Mouse (Mus musculus): ENCODE data around the gene Id1. TPM values are rescaled to one million over a fixed set of nuclear protein-coding genes. Genes with fewer than 3 reads are reported as not detected.

Id1 gene
- total RNA-seq, 2 experiments from 2014 or later, result 6.6 to 7.6 TPM

GRCm38 (mm10) chr2:152718076-152718475, 18.0 kb upstream of the Id1 start:
- ATAC-seq (replicated peaks; ENCODE audit: poor library complexity, severe bottlenecking), result no peak

DNA sequence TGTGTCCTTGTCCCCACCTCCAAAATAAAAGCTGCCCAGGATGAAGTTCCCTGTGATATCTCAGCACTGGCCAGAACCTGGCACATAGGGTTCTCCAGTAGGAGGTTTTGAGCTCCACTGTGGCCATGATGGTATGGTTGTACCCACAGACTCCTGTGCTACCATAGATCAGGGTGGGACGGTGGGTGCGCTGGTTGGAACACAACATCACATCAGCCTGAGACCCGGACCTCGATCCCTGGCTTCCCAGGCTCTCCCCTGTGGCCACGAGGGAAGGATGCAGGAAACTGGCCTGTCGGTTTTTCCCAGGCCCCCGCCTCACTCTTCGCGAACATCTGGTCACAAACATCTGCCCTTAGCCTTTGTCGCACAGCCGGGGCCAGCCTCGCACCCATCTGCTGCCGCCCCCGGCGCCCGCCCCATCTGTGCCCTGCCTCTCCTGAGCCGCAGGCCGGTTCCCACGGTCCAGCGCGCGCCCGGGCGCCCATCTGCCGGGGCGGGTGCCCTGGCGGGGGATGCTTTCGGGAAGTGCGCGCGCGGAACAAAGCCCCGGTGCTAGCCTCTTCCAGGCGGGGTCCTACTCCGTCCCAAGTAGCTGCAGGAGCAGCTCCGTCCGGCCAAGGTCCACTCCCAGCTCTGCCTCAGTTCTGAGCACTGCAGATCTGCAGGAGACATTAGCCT, 12.3 kb upstream of the Id1 start:
- peak; percentile 69 for ATAC-seq (replicated peaks; ENCODE audit: poor library complexity, severe bottlenecking)

GRCm38 (mm10) chr2:152724332-152724723, 11.7 kb upstream of the Id1 start:
- no peak for ATAC-seq (replicated peaks; ENCODE audit: poor library complexity, severe bottlenecking)

GRCm38 (mm10) chr2:152725178-152725750, 10.8 kb upstream of the Id1 start:
- no peak for ATAC-seq (replicated peaks; ENCODE audit: poor library complexity, severe bottlenecking)

GRCm38 (mm10) chr2:152726213-152726612, 9.8 kb upstream of the Id1 start:
- no peak for ATAC-seq (replicated peaks; ENCODE audit: poor library complexity, severe bottlenecking)

DNA sequence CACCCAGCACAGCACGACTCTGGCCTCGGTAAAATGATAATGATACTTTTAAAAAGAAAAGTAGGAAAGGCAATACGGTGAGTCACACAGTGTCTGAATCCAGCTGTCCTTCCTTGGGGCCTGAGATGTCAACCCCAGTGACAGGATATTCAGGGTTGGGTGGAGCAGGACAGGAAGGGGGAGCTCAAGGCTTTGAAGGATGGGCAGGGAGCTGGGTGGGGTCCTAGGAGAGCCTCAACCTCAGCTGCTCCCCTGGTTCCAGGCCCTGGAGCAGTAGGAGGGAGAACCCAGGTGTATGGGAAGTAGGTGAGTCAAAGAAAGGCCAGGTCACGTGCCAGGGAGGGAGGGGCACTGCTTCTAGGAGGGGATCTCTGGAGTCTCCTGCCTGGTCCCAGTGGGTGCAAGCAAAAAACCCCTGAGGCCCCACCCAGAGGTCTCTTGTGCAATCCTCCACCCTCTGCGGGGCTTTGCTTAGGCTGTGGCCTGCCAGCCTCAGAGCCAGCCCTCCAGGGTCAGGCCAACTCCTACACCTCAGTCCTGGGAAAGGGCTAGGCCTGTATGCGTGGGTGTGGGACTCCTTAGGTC, 9.2 kb upstream of the Id1 start:
- ATAC-seq (replicated peaks; ENCODE audit: poor library complexity, severe bottlenecking), result peak; percentile 73

GRCm38 (mm10) chr2:152727795-152728510, 8.1 kb upstream of the Id1 start:
- ATAC-seq (replicated peaks; ENCODE audit: poor library complexity, severe bottlenecking), result no peak

DNA sequence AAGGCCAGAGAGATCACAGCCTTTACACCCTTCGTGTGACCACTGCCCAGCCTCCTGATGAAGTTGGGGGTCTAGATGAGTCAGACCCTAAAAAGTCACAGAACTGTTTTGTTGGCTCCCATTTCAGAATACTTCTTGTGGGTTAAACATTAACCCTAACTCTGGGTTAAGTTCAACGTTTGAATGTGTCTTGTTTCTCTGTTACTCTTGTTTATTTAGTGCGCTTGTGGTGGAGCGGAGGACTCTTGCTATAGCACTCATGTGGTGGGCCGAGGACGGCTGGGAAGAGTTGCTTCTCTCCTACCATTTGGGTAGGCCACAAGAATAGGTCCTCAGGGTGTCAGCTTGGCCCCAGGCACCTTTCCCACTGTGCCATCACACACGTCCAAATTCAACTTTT, 7.5 kb upstream of the Id1 start:
- ATAC-seq (replicated peaks; ENCODE audit: poor library complexity, severe bottlenecking), result no peak

- ATAC-seq (replicated peaks; ENCODE audit: poor library complexity, severe bottlenecking), result no peak
Observed at GRCm38 (mm10) chr2:152729013-152729635, 6.9 kb upstream of the Id1 start.

- ATAC-seq (replicated peaks; ENCODE audit: poor library complexity, severe bottlenecking), result no peak
Observed at GRCm38 (mm10) chr2:152729636-152730020, 6.4 kb upstream of the Id1 start.

DNA sequence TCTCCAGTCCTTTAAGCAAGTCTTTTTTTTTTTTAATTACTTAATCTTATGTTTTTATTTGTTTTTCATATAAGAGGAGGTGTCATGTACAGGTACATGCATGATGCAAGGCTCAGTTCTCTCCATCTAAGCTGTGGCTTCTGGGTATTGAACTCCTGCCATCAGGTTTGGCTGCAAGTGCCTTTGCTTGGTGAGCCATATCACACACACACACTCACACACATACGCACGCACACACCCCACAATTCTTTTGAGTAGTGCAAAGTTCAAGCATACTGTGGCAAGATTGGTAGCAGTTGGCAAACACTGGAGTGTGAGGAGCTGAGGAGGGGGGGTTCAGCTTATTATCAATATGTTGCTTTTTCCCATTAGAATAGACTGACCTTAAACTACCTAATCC, 2.9 kb upstream of the Id1 start:
- no peak for ATAC-seq (replicated peaks; ENCODE audit: poor library complexity, severe bottlenecking)

- no peak for ATAC-seq (replicated peaks; ENCODE audit: poor library complexity, severe bottlenecking)
Observed at GRCm38 (mm10) chr2:152734501-152734900, 1.6 kb upstream of the Id1 start.

DNA sequence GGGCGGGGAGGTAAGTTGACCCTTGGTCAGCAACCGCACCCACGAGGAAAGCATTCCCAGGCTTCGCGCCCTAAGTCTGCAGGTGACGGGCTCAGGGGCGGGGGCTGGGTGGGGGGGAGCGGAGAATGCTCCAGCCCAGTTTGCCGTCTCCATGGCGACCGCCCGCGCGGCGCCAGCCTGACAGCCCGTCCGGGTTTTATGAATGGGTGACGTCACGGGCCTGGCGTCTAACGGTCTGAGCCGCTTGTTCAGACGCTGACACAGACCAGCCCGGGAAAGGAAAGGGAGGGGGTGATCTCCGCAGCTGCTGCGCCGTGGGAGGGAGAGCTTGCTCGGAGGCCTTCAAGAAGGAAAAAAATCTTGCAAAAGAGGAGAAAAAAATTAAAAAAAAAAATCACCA, 1.1 kb upstream of the Id1 start:
- peak; percentile 39 for ATAC-seq (replicated peaks; ENCODE audit: poor library complexity, severe bottlenecking)

GRCm38 (mm10) chr2:152736748-152737147, 697 bp downstream of the Id1 start:
- no peak for ATAC-seq (replicated peaks; ENCODE audit: poor library complexity, severe bottlenecking)

- no peak for ATAC-seq (replicated peaks; ENCODE audit: poor library complexity, severe bottlenecking)
Observed at GRCm38 (mm10) chr2:152737306-152738221, 1.5 kb downstream of the Id1 start.

DNA sequence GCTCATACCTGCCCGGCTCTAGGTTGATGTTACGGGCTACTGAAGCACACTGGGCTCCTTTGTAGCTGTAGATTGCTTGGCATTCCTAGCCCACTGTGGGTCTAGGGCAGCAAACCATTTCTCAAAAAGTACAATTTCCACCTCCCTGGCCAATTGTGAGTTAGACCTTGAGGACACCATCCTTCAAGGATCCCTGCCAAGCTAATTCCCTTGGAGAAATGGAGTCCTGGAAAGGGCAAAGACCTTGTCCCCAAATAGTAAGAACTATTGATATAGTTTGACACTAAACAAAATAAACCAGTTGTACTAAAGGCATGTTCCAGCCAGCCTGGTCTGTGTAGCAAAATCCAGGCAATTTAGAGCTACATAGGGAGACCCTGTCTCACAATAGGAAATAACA, 2.3 kb downstream of the Id1 start:
- ATAC-seq (replicated peaks; ENCODE audit: poor library complexity, severe bottlenecking), result no peak

- ATAC-seq (replicated peaks; ENCODE audit: poor library complexity, severe bottlenecking), result peak; percentile 21
Observed at GRCm38 (mm10) chr2:152739031-152739841, 3.2 kb downstream of the Id1 start.

DNA sequence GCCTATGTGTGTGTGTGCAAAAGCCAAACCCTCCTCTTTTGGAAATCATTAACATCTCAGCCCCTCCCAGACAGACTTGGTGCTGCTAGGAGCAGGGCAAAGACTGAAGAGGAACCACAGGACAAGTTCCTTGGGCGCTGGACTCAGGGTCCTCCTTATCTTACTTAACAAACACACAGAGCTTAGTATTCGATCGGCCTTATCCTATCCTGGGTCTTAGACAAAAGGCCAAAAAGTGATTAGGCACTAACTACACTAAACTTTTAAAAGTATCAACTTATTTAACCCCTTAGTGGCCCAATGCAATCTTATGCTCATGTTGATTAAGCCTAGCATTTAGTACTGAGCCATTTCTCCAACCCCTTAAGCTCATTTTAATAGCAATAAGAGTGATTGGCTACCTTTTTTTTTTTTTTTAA, 3.8 kb downstream of the Id1 start:
- peak; percentile 5; the same call in 1 of the 2 replicates for ATAC-seq (replicated peaks; ENCODE audit: poor library complexity, severe bottlenecking)

DNA sequence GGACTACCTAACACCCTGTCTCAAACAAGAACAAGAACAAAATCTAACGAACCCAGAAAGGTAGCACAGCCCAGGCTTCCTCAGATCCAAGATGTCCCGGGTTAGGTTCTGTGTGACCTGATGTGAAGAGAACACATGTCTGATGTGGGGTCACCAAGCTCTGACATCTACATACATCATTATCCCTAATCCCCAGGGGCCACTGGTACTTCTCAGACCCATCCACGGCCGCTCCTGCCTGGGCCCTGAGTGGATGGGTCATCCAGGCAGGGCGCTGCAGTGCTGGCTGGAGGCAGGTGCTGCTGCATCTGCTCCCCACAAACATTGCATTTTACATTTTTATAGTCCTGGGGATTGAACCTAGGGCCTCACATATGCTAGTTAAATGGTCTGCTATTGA, 4.4 kb downstream of the Id1 start:
- no peak for ATAC-seq (replicated peaks; ENCODE audit: poor library complexity, severe bottlenecking)
